Mouse (Mus musculus) left cerebral cortex, postnatal 14 days (tissue): Measurements from ENCODE around the gene Tekt2. TPM values are rescaled to one million over a fixed set of nuclear protein-coding genes. Genes with fewer than 3 reads are reported as not detected.

Experiments used
- DNase-seq, 2 experiments: peaks; one replicate each; pipeline ENCODE4 v3.0.0; 2021 to 2022; ENCODE audit warnings: low spot score in 2 of 2, mixed read lengths in 1 of 2
- intact Hi-C: fragments of 180-260 bp; cut with DNase I; formaldehyde crosslinking; loops from one replicate; pipeline ENCODE4 v1.15.1; 2025
- total RNA-seq, 2 experiments: library from RNA; stranded (reverse); gene quantifications; 2 replicates each; pipeline ENCODE4 v1.2.3; 2021

Gene Tekt2
- total RNA-seq, 2 experiments from 2014 or later = 1.9 to 2.5 TPM

DNA sequence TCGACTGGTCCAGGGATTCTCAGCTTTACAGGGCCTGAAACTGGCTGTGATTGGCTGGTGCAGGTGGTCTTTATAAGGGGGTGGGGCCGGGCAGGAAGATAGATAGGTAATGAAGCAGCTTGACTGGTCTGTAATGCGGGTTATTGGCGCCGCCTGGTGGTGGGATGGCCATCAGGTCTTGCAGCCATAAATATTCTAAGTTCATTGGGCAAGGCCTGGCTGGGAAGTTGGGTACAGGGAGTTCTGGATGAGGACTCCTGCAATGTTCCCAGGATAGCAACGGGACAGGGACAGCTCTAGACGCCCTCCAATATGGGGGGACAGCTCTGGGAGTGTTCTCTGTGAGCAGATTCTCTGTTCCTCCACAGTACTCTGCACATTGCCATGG lies 15.6 kb downstream of the Tekt2 start:
- intact Hi-C loops = loop anchor here (2.0 to 5.0 kb wide), 2 partner anchors 31 to 83 kb away; no protein-coding TSS in a partner anchor
- peak; percentile 88 to 90 for DNase-seq

DNA sequence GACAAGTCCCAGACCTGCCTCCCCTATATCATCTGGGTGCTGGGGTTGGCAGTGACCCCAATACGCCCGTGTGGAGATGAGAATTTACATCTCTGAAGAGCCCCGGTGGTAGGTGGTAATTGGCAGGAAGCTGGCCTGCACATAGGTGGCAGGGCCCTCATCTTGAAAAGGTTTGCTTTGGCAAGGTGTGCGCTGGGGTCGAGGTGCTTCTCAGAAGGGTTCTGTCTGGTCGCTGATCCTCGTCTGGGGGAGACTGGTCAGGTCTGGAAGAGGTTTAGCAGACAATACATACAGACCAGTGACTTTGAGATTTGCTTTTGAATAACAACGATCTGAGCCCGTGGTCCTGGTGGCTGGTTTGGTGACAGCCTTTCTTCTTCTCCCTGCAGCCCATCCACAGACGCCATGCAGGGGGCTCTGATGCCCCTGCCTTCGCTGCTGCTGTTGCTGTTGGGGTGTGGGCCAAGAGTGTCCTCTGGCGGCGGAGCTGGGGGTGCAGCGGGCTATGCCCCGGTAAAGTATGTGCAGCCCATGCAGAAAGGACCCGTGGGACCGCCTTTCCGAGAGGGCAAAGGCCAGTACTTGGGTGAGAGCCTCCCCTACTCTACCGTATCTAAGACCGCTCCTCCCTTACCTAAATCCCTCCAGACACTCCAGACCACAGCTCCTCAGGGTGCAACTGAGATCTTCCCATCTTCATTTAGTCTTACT lies 16.1 kb downstream of the Tekt2 start:
- intact Hi-C loops = loop anchor here (5.0 kb wide), 1 partner anchor 82 kb away; no protein-coding TSS in a partner anchor
- no peak for DNase-seq

DNA sequence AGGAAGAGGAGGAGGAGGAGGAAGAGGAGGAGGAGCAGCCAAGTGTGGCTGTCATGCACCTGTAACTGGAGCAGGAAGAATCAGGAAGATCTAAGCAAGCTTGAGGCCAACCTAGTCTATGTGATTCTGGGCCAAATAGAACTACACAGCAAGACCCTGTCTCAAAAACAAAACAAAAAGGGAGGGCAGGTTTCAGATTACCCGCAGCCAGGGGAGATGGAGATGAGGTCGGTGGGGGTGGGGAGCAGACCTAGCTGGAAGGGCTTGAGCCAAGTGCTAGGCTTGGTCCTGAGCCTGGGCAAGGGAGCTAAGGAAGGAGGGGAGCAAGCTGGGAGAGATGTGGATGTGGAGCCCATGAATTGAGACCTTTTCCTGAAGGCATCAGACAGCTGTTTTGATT lies 18.7 kb downstream of the Tekt2 start:
- intact Hi-C loops = loop anchor here (5.0 kb wide), 1 partner anchor 80 kb away; no protein-coding TSS in a partner anchor
- no peak for DNase-seq

DNA sequence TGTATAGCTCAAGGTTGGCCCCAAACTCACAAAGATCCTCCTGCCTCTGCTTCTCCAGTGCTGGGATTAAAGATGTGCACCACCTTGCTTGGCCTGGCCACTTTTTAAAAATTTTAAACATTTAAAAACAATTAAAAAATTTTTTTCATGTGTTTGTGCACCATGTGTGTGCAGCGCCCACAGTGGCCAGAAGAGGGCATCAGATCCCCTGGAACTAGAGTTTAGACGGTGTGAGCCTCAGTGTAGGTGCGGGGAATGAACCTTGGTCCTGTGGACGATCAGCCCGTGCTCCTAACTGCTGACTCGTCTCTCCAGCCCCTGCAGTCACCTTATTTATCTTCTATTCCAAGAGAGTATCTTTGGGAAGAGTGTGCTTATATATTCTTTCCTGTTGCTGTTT lies 19.4 kb downstream of the Tekt2 start:
- no peak for DNase-seq
- intact Hi-C loops = loop anchor here (5.0 kb wide), 1 partner anchor 79 kb away; no protein-coding TSS in a partner anchor

DNA sequence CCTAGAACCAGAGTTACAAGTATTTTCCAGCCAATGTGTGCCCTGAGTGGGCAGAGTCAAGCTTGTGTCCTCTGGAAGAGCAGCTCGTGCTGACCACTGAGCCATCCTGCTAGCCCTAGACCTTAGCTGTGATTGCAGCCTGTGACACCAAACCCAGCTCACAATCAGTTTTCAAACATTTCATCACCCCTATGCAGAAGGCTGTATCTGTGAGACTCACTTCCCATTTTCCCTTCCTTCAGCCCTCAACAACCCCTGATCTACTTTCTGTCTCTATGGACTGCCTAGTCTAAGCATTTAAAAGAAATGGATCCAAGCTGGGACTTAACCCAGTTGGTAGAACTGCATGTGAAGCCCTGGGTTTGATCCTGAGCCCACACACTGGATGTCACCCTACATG lies 20.1 kb downstream of the Tekt2 start:
- intact Hi-C loops = loop anchor here (5.0 kb wide), 1 partner anchor 78 kb away; no protein-coding TSS in a partner anchor
- DNase-seq = no peak

DNA sequence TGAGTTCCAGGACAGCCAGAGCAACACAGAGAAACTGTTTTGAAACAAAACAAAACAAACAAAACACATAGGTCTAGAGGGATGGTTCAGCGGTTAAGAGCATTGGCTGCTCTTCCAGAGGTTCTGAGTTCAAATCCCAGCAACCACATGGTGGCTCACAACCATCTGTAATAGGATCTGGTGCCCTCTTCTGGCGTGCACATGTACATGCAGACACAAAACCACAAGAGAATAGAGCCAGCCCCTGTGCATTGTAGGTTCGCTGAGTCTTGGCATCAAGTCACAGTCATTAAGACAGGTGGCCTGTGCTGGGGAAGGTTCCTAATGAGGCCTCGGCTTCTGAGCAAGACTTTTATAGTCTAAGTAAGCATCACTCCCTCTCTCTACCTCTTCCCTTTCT lies 21.6 kb downstream of the Tekt2 start:
- no peak for DNase-seq
- intact Hi-C loops = no loop called here

DNA sequence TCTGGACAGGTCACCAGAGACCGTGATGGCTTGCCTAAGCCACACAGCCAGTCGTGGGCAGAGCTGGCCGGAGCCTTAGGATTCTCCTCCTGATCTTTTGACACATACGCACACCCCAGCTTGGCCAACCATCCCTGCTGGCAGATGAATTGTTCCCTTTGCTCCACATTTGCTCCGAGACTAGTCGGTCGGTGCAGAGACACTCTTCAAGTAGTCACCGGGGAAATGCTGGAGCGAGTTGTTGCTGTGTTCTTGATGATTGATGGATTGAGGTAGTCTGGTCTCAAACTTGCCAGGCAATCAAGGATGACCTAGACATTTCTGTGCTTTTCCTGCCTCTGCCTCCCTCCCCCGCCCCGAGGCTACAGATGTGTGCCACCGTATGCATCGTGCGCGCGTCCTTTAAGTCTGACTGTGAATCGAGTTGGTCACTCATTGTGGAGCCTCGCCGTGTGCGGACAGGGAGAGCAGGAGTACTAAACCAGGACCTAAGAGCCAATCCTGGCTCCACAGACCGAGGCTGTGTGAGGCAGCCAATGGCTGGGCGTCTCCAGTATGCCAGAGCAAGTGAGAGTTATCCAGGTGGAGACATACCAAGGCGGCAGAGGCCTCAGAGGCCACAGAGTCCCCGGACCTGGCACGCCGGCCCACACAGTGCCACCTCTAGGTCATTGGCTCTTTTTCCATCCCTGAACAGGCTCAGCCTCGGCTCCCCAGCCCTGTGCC lies 23.7 kb downstream of the Tekt2 start:
- no peak for DNase-seq
- intact Hi-C loops = no loop called here

DNA sequence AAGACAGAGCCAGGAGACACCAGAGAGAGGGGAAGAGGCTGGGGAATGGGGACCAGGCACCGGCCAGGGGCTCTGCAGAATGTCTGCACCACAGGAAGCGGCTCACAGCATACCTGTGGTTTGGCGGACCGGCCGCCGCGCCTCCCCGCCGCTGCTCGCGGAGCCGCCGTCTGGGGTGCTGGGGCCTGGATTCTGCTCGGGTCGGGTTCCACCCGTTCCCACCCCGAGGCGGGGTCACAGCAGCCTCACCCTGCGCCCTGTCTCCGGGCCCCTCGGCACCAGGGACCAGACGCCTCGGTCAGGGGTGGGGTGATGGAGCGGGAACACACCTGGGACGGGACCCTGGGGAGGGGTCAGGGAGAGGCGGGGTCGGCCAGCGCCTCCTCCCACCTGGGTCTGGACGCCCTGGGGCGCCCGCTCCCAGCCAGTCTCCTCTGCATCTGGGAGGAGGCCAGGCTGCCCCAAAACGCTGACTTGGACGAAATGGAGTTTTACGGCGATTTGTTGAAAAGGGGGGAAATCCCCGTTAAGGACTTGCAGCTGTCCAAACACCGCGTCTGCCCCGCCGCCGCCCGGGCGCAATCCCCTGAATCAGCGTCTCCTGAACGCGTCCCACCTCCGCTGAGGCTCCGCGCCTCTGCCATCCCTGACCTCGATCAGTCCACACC lies 24.4 kb downstream of the Tekt2 start:
- intact Hi-C loops = no loop called here
- DNase-seq = no peak

DNA sequence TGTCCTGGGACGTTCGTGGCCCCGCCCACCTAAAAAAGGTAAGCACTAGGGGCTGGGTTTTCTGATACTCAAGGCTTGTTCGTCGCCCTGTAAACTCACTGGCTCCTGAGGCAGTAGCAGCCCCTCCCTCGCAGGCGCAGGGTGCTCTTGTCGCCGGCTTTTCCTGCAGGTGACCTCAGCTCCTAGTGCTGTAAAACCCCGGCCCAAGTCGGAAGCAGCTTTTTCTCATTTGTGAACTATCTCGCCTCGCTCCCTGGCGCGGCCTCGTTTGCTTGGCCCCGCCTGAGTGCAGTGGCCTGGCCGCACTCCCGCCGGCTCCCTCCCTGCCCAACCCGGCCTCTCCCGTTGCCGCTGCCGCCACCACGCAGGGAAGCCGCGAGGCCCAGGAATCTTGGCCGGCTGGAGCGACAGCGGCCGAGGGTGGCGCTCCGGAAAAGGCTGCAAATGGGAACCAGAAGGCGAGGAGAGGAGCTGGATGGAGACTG lies 28.8 kb downstream of the Tekt2 start:
- DNase-seq = peak in 1 of 2 experiments; percentile 34
- intact Hi-C loops = no loop called here

DNA sequence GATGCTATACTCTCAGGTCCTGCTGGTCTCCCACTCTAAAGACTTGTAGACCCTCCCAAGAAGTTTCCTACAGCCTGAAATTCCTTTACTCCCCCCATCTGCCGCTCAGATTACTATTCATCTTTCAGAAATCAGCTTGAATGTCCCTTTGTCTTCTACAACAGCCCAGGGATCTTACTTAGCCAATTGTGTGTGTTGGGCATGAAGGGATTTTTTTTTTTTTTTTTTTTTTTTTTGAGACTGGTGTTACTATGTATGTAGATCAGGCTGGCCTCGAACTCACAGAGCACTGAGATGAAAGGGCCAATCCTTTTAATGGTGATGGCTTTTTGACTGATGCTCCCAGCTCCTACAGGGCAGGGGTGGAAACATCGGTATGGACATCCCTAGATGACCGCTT lies 29.6 kb downstream of the Tekt2 start:
- intact Hi-C loops = no loop called here
- no peak for DNase-seq

DNA sequence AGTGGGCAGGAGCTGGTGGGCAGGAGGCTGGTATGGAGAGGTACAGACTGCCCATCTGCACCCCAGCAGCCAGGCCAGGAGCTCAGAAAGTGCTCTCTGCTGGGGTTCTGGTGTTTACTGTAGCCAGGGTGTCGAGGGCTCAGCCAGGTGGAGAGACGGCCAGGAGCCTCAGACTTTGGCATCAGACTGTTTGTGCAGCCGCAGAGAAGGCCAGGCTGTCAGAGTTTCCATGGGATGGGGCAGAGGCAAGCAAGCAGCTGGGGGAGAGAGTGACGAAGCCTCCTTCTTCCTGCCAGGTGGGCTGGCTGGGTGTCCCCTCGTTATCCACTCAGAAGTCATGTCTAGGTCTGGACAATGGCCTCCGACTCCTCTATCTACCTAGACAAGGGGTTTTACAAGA lies 30.3 kb downstream of the Tekt2 start:
- intact Hi-C loops = no loop called here
- DNase-seq = no peak

DNA sequence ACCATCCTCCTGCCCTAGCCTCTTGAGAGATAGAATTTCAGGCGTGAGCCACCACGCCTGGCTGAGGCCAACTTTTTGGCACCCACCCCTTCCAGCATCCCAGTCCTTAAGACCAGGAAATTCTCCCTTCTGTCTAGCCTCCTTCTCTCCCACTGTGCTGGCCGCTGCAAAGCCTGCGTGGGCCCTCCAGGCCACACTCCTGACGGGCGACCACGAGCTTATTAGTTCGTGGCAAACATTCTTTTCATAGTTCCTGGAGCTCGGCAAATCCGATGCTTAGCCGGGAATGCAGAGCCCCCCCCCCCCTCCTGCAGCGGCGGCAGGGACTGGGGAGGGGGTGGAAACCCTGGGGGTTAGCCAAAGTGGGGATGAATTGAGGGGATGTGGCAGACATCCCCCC lies 34.3 kb downstream of the Tekt2 start:
- intact Hi-C loops = no loop called here
- no peak for DNase-seq

DNA sequence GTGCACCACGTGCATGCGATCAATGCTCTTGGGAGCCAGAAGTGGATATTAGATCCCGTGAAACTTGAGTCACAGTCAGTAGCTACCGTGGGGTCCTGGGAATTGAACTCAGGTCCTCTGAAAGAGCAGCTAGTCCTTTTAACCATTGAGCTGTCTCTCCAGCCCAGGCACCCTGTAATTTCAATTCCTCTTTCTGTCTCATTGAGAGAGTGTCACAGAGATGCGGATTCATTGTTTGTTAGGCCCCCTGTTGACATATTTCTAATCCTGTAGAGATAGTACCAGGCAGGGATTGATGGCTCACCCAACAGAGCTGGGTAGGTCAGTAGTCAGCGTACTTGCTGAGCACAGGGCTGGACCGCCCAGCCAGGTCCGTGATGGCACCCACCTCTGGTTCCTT lies 35.2 kb downstream of the Tekt2 start:
- intact Hi-C loops = no loop called here

DNA sequence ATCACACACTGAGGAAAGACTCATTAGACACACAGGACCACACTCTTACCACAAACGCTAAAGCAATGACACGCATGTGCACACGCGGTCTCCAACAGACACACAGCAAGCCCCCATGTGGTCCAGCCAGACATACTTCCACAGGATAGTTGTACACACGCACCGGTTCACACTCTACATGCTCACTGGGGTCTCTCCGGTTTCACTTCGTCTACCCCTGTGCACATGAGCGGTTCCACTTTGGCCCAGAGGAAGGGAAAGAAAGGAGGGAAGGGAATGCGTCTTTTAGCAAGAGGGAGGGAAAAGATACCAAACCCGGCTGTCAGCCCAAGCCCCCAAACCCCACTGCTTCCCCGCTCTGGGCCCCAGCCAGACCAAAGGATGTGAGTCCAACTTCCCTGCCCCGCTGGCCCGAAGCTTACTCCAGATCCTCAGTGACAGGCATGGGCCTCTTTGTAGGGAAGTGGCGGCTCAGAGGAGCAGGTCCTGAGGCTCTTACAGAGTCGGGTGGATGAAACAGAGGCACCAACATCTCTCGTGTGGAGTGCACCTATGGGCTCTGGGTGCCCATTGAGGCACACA lies 37.3 kb downstream of the Tekt2 start:
- intact Hi-C loops = no loop called here
- no peak for DNase-seq

More for the DNA sequence above, 35.2 kb downstream of the Tekt2 start:
- no peak for DNase-seq

DNA sequence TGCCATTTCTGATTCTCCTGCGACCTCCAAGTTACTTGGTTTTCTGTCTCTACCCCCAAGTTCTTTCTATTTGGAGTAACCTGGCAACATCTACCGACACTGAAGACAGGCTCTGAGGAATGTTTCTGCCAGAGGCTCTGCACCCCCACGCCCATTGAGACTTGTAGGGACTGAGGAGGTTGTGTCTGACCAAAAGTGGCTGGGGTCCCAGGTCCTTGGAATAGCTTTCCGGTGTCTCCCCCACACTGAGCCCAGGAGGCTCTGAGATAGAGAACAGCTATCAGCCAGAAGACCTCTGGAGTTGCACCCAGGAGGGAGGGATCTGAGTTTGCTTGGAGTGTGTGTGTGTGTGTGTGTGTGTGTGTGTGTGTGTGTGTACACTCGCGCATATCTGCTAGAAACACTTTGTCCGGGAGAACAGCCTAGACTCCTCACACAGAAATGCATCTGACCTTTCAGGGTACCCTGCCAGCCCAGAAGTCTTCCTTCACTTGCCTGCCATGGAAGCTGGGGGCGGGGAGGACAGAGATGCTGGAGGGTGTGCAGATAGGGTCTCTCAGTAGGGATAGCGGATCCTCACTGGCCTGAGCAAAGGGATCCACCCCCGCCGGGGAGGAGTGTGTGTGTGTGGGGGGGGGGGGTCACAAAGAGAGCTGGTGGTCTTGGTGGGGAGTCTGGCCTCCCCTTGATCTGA lies 38.0 kb downstream of the Tekt2 start:
- DNase-seq = peak in 1 of 2 experiments; percentile 30
- intact Hi-C loops = no loop called here

DNA sequence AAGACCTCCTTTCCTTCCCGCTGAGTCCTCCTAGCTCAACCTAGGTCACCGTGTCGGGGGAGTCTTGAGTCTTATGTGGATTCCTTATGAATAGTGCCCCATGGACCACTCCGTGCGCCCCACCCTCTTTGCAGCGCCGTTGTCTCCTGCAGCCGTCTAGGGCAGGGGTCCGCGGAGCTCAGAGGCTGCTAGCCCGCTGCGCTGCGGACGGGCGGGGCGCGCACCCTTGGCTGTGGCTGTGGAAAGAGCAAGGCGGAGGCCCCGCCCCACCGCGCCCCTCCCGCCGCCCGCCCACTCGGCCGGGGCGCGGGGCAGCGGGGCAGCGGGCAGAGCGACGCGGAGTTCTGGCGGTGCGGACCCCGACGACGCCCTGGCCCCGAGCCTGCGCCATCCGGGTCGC lies 39.0 kb downstream of the Tekt2 start, which contains the start of gene Col8a2:
Gene Col8a2, plus strand, starts transcription at position 302 of the 400 bp plus-strand sequence.
- intact Hi-C loops = no loop called here
- DNase-seq = no peak

DNA sequence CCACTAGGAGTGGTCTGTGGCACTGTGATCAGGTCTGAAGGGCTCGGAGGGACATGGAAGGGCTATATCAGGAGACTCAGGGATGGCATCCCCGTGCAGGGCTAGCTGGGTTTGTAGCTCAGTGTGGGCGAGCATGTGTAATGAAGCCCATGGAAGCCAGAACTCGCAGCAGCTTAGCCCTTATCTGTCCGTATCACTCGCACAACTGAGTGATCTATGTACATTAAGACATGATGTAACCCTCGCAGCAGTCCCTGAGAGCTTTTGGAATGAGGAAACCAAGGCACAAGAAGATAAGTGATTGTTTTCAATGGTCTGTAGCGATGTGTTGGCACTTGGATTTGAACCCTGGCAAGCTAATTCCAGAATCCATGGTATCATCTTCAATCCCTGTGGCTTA lies 41.9 kb downstream of the Tekt2 start:
- no peak for DNase-seq
- intact Hi-C loops = no loop called here

DNA sequence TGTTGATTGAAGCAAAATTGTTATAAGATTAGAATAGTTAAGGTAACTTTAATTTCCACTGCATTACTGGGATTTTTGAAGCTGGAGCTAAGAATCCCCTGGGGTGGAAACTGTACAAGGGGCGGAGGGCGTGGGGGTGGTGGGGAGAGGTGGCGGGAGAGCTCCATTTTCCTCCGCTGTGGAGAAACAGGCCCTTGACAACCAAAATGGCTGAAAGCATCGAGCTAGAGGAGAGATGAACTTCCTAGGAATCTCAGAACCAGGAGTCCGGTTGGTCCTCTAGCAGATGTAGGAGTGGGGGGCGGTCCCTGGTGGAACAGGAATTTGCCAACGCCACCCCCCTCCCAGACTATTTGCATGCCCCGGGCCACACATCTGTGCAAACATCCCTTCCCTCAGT lies 43.8 kb downstream of the Tekt2 start:
- DNase-seq = no peak
- intact Hi-C loops = no loop called here

DNA sequence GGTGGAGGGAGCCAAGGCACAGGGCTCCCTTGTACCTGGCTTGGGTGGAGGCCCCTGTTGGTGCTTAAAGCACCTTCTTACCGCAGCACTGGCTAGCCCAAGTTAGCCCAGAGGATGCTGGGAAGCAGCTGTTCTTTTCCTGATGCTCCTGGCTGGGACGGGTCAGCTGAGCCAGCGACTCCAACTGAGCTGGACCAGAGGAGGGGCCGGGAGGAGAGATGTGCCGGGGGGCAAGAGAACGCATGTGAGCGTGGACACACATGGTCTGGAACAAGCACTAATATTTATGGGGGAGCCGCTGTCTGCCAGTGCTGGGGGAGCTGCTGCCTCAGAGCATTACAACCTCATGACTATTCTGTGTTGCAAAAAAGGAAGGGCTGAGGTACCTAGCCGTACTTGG lies 46.5 kb downstream of the Tekt2 start:
- DNase-seq = no peak
- intact Hi-C loops = loop anchor here (2.0 kb wide), 1 partner anchor 32 kb away; no protein-coding TSS in a partner anchor
